Comparison of ENCODE assay signal across 7 mouse cellular contexts in genomic region chr4:132945261-132946046, GRCm38 (mm10). TPM values are rescaled to one million over a fixed set of nuclear protein-coding genes. Genes with fewer than 3 reads are reported as not detected.
DNase-seq lines count a peak whose midpoint lies in the region; ATAC-seq and TF ChIP-seq lines count a peak whose summit lies in the region.

No protein-coding gene starts in this region.

- H3K4me1 ChIP-seq in embryonic facial prominence, embryonic 11.5 days (ENCODE audit: control insufficient read depth, insufficient read depth, low read length), result peaks cover 3% of the 10 kb centered on the region; the same call in 1 of the 2 replicates
- H3K4me1 ChIP-seq in kidney, adult 2 months (ENCODE audit: control insufficient read depth, insufficient read depth, low read length), result peaks cover 10% of the 10 kb centered on the region
- peaks cover 26% of the 10 kb centered on the region for H3K4me1 ChIP-seq in limb, embryonic 12.5 days (replicated peaks)
- peaks cover 8% of the 10 kb centered on the region for H3K4me1 ChIP-seq in midbrain, embryonic 14.5 days (ENCODE audit: control insufficient read depth, insufficient read depth, low read length)

- peak overlapping the region; percentile 56 for H3K9ac ChIP-seq in embryonic facial prominence, embryonic 11.5 days (replicated peaks; ENCODE audit: low read length)
- H3K9ac ChIP-seq in limb, embryonic 12.5 days (replicated peaks), result peak overlapping the region; percentile 28; the same call in 1 of the 2 replicates
- H3K9ac ChIP-seq in midbrain, embryonic 14.5 days (replicated peaks; ENCODE audit: low read length), result no peak overlapping the region

- peak overlapping the region; percentile 27; the same call in 1 of the 2 replicates for H3K4me2 ChIP-seq in embryonic facial prominence, embryonic 11.5 days (ENCODE audit: low read depth, low read length)
- H3K4me2 ChIP-seq in limb, embryonic 12.5 days, result peak overlapping the region; percentile 54
- peak overlapping the region; percentile 46 for H3K4me2 ChIP-seq in midbrain, embryonic 14.5 days (ENCODE audit: low read length)

- peak; percentile 94 for TF ChIP-seq CTCF in kidney, adult 2 months (conservative IDR thresholded peaks at IDR 0.05; ENCODE audit: insufficient read depth, insufficient read length, low read depth, low read length)

- no peak overlapping the region for H3K4me3 ChIP-seq in embryonic facial prominence, embryonic 11.5 days (ENCODE audit: low read depth, low read length)
- no peak overlapping the region for H3K4me3 ChIP-seq in kidney, adult 2 months (ENCODE audit: insufficient read depth, low read depth, low read length)
- H3K4me3 ChIP-seq in limb, embryonic 12.5 days (replicated peaks), result peak overlapping the region; percentile 19
- no peak overlapping the region for H3K4me3 ChIP-seq in midbrain, embryonic 14.5 days (replicated peaks; ENCODE audit: low read depth, low read length)

- no peaks in the 10 kb centered on the region for H3K36me3 ChIP-seq in embryonic facial prominence, embryonic 11.5 days (replicated peaks; ENCODE audit: control insufficient read depth, insufficient read depth, low read depth, low read length)
- no peaks in the 10 kb centered on the region for H3K36me3 ChIP-seq in kidney, adult 2 months (ENCODE audit: control insufficient read depth, insufficient read depth, low read length)
- H3K36me3 ChIP-seq in limb, embryonic 12.5 days, result no peaks in the 10 kb centered on the region
- no peaks in the 10 kb centered on the region for H3K36me3 ChIP-seq in midbrain, embryonic 14.5 days (ENCODE audit: control insufficient read depth, insufficient read depth, low read length)

- H3K27ac ChIP-seq in embryonic facial prominence, embryonic 11.5 days (replicated peaks; ENCODE audit: low read depth, low read length), result peak overlapping the region; percentile 48; the same call in 1 of the 2 replicates
- H3K27ac ChIP-seq in kidney, adult 2 months (ENCODE audit: insufficient read depth, low read depth, low read length), result peak overlapping the region; percentile 27; the same call in 1 of the 2 replicates
- H3K27ac ChIP-seq in limb, embryonic 12.5 days, result peak overlapping the region; percentile 87
- H3K27ac ChIP-seq in midbrain, embryonic 14.5 days (replicated peaks; ENCODE audit: low read depth, low read length), result peak overlapping the region; percentile 46

- ATAC-seq in embryonic facial prominence, embryonic 11.5 days (replicated peaks; ENCODE audit: insufficient number of reproducible peaks, low FRiP score, low TSS enrichment, low read depth), result peak; percentile 63
- peak; percentile 82 for ATAC-seq in limb, embryonic 12.5 days (ENCODE audit: insufficient number of reproducible peaks, insufficient read depth, low FRiP score, low TSS enrichment, low read depth)
- ATAC-seq in midbrain, embryonic 14.5 days (ENCODE audit: low FRiP score, low TSS enrichment), result peak; percentile 69; the same call in 1 of the 2 replicates

- no peaks in the 10 kb centered on the region for H3K9me3 ChIP-seq in embryonic facial prominence, embryonic 11.5 days (replicated peaks; ENCODE audit: control insufficient read depth, low read length)
- no peaks in the 10 kb centered on the region for H3K9me3 ChIP-seq in limb, embryonic 12.5 days
- no peaks in the 10 kb centered on the region for H3K9me3 ChIP-seq in midbrain, embryonic 14.5 days (ENCODE audit: control insufficient read depth, low read length)

- TF ChIP-seq POLR2A in kidney, adult 2 months (IDR thresholded peaks at IDR 0.05; ENCODE audit: low read depth, low read length), result no peak

- H3K27me3 ChIP-seq in embryonic facial prominence, embryonic 11.5 days (ENCODE audit: control insufficient read depth, insufficient read depth, low read length), result no peaks in the 10 kb centered on the region; the same call in 1 of the 2 replicates
- no peaks in the 10 kb centered on the region for H3K27me3 ChIP-seq in kidney, adult 2 months (replicated peaks; ENCODE audit: control insufficient read depth, insufficient read depth, low read length)
- H3K27me3 ChIP-seq in limb, embryonic 12.5 days, result peaks cover 7% of the 10 kb centered on the region; the same call in 1 of the 2 replicates
- no peaks in the 10 kb centered on the region for H3K27me3 ChIP-seq in midbrain, embryonic 14.5 days (ENCODE audit: control insufficient read depth, insufficient read depth, low read length)

- WGBS in embryonic facial prominence, embryonic 11.5 days, result 7% methylated on average over 15 of the region's 15 CpGs
- 5% methylated on average over 15 of the region's 15 CpGs for WGBS in kidney, adult 2 months
- 5% methylated on average over 15 of the region's 15 CpGs for WGBS in limb, embryonic 12.5 days
- 9% methylated on average over 15 of the region's 15 CpGs for WGBS in midbrain, embryonic 14.5 days

- peak; percentile 94 for DNase-seq in adrenal gland, adult 2 months
- peak; percentile 93 for DNase-seq in embryonic facial prominence, embryonic 11.5 days (ENCODE audit: low spot score)
- peak; percentile 89 to 94 for DNase-seq in heart, adult 18-20 months
- DNase-seq in kidney, adult 2 months, result peak; percentile 83
- peak; percentile 93 for DNase-seq in midbrain, embryonic 14.5 days
- peak; percentile 73 for DNase-seq in spleen, adult 12 weeks (ENCODE audit: low spot score)

RNA-seq across cellular contexts. Expression of gene Fam76a, which starts 23.1 kb away (rescaled TPM):
- 10 to 100 TPM; 27.7 to 35.4 TPM for total RNA-seq in adrenal gland, adult 2 months (2021)
- polyA plus RNA-seq in adrenal gland, adult 2 months (2012; rRNA removed), result 10.9 and 13.2 TPM in 2 replicates
- 26.3 and 36.6 TPM in 2 replicates for polyA plus RNA-seq in embryonic facial prominence, embryonic 11.5 days (2014; fragmentation: Nextera tagmentation; extraction: Ambion mirVana)
- total RNA-seq in heart, adult 18-20 months (2021), result 10 to 100 TPM; 29.0 to 37.7 TPM
- polyA plus RNA-seq in kidney, adult 2 months (2012; rRNA removed), result 15.9 and 16.6 TPM in 2 replicates
- polyA plus RNA-seq in limb, embryonic 12.5 days (2016; fragmentation: Nextera tagmentation; extraction: Ambion mirVana), result 25.8 and 31.7 TPM in 2 replicates
- polyA plus RNA-seq in midbrain, embryonic 14.5 days (2014; fragmentation: Nextera tagmentation; extraction: Ambion mirVana), result 41.9 and 47.5 TPM in 2 replicates

RNA-seq across cellular contexts. Expression of gene Fgr, which starts 28.4 kb away (rescaled TPM):
- total RNA-seq in adrenal gland, adult 2 months (2021), result under 1 TPM; 0.29 to 0.93 TPM
- 0.29 and 0.56 TPM in 2 replicates for polyA plus RNA-seq in adrenal gland, adult 2 months (2012; rRNA removed)
- 0.08 and 0.20 TPM in 2 replicates for polyA plus RNA-seq in embryonic facial prominence, embryonic 11.5 days (2014; fragmentation: Nextera tagmentation; extraction: Ambion mirVana)
- total RNA-seq in heart, adult 18-20 months (2021), result under 1 TPM; 0.57 to 0.69 TPM
- polyA plus RNA-seq in kidney, adult 2 months (2012; rRNA removed), result 1.8 and 2.5 TPM in 2 replicates
- polyA plus RNA-seq in limb, embryonic 12.5 days (2016; fragmentation: Nextera tagmentation; extraction: Ambion mirVana), result 0.26 and 0.36 TPM in 2 replicates
- 0.08 TPM in 1 of 2 replicates, not detected in the other for polyA plus RNA-seq in midbrain, embryonic 14.5 days (2014; fragmentation: Nextera tagmentation; extraction: Ambion mirVana)

Comparison
In these comparisons a context has a peak if more than half of its experiments do, and no peak if none do; other contexts are left out.
1. H3K27ac ChIP-seq: peak in every context shown above with its lines; median percentile 87 in limb, embryonic 12.5 days; 48 in embryonic facial prominence, embryonic 11.5 days; 46 in midbrain, embryonic 14.5 days; 27 in kidney, adult 2 months.